Mouse (Mus musculus) CH12.LX (cell line): Measurements from ENCODE around the gene Cpz.

ENCODE experiments used
- CTCF ChIP-seq, 2 experiments: IDR thresholded peaks in 1 of 2; conservative IDR thresholded peaks in 1 of 2; 2 replicates each; pipeline ENCODE4 v1.5.1; 2011 to 2012; ENCODE audit warnings: low read depth in 2 of 2, low read length in 2 of 2, improper control_type of control experiment in 1 of 2, inconsistent platforms in 1 of 2, mild to moderate bottlenecking in 1 of 2, moderate library complexity in 1 of 2
- ELF1 ChIP-seq: IDR thresholded peaks from 2 replicates; pipeline ENCODE4 v1.6.1; 2014; ENCODE audit warnings: low read depth, mild to moderate bottlenecking, inconsistent platforms, low read length, improper control_type of control experiment
- EP300 ChIP-seq: IDR thresholded peaks from 2 replicates; pipeline ENCODE4 v1.6.1; 2011; ENCODE audit warnings: low read length, improper control_type of control experiment
- HCFC1 ChIP-seq: IDR thresholded peaks from 2 replicates; pipeline ENCODE4 v1.6.1; 2012; ENCODE audit warnings: low read depth, mild to moderate bottlenecking, inconsistent platforms, low read length, improper control_type of control experiment
- JUN ChIP-seq: IDR thresholded peaks from 2 replicates; pipeline ENCODE4 v1.6.1; 2011; ENCODE audit warnings: low read depth, mild to moderate bottlenecking, low read length, improper control_type of control experiment, moderate library complexity; ENCODE audit not compliant: insufficient read depth
- MXI1 ChIP-seq: IDR thresholded peaks from 2 replicates; pipeline ENCODE4 v1.6.1; 2011; ENCODE audit warnings: mild to moderate bottlenecking, low read depth, low read length, improper control_type of control experiment
- NRF1 ChIP-seq: IDR thresholded peaks from 2 replicates; pipeline ENCODE4 v1.6.1; 2014; ENCODE audit warnings: low read depth, mild to moderate bottlenecking, inconsistent platforms, low read length, improper control_type of control experiment, moderate library complexity
- PAX5 ChIP-seq: IDR thresholded peaks from 2 replicates; pipeline ENCODE4 v1.6.1; 2012; ENCODE audit warnings: low read length, inconsistent platforms, mixed read lengths
- POLR2A ChIP-seq: IDR thresholded peaks from 2 replicates; pipeline ENCODE4 v1.6.1; 2011; ENCODE audit warnings: low read depth, mild to moderate bottlenecking, improper control_type of control experiment, low read length
- POLR2AphosphoS2 ChIP-seq: IDR thresholded peaks from 2 replicates; pipeline ENCODE4 v1.6.1; 2011; ENCODE audit warnings: low read depth, low read length, improper control_type of control experiment
- SIN3A ChIP-seq: IDR thresholded peaks from 2 replicates; pipeline ENCODE4 v1.6.1; 2012; ENCODE audit warnings: low read length, improper control_type of control experiment, inconsistent platforms
- USF2 ChIP-seq: conservative IDR thresholded peaks from 2 replicates; pipeline ENCODE4 v1.6.1; 2011; ENCODE audit warnings: low read depth, low read length, improper control_type of control experiment
- ZC3H11A ChIP-seq: IDR thresholded peaks from 2 replicates; pipeline ENCODE4 v1.6.1; 2012; ENCODE audit warnings: low read depth, mild to moderate bottlenecking, inconsistent platforms, low read length, improper control_type of control experiment

GRCm38 (mm10) chr5:35459760-35460159 lies 65.7 kb downstream of the Cpz start:
- TF ChIP-seq MXI1 (no peak), HCFC1 (no peak), POLR2AphosphoS2 (no peak), CTCF (conservative IDR thresholded peaks at IDR 0.05 in 1 of 2, IDR thresholded peaks at IDR 0.05 in 1 of 2; ENCODE audit: low read depth in 2 of 2, low read length in 2 of 2) (peak; percentile 47 to 53; a peak in 3 of 4 replicates), SIN3A (no peak), JUN (no peak), ELF1 (no peak), POLR2A (no peak), NRF1 (no peak), PAX5 (no peak), EP300 (no peak), USF2 (no peak), ZC3H11A (no peak)
